Mouse (Mus musculus) lung, embryonic 14.5 days (tissue): ENCODE data around the gene Rgs9. TPM values are rescaled to one million over a fixed set of nuclear protein-coding genes. Genes with fewer than 3 reads are reported as not detected.
A peak's percentile ranks its signal among the peaks of the same experiment; 100 is the strongest.

Experiments used
- ATAC-seq: fragments of 200-750 bp; cut with Nextera tagmentation; 2 replicates; pipeline ENCODE4 v1.8.0; 2017; ENCODE audit warnings: mild to moderate bottlenecking, moderate TSS enrichment, moderate library complexity; ENCODE audit not compliant: insufficient read depth
- DNase-seq: peaks from one replicate; pipeline ENCODE4 v3.0.0-alpha.2; 2015
- H3K27ac ChIP-seq: fragments of 300-500 bp; sonication (generic); 2 replicates; pipeline ENCODE4 v1.5.1; 2014; ENCODE audit warnings: low read depth, mild to moderate bottlenecking, moderate library complexity
- H3K27me3 ChIP-seq: fragments of 300-500 bp; sonication (generic); 2 replicates; pipeline ENCODE4 v1.6.1; 2014; ENCODE audit warnings: low read length, control low read depth; ENCODE audit not compliant: insufficient read depth
- H3K36me3 ChIP-seq: fragments of 300-500 bp; sonication (generic); 2 replicates; pipeline ENCODE4 v1.6.1; 2014; ENCODE audit warnings: control low read depth; ENCODE audit not compliant: insufficient read depth
- H3K4me1 ChIP-seq: fragments of 300-500 bp; sonication (generic); 2 replicates; pipeline ENCODE4 v1.6.1; 2014; ENCODE audit warnings: antibody characterized with exemption, control low read depth; ENCODE audit not compliant: insufficient read depth
- H3K4me2 ChIP-seq: fragments of 300-500 bp; sonication (generic); 2 replicates; pipeline ENCODE4 v1.6.1; 2014; ENCODE audit warnings: mild to moderate bottlenecking
- H3K4me3 ChIP-seq: fragments of 300-500 bp; sonication (generic); 2 replicates; pipeline ENCODE4 v1.5.1; 2014; ENCODE audit warnings: low read depth, low read length
- H3K9ac ChIP-seq: fragments of 300-500 bp; sonication (generic); 2 replicates; pipeline ENCODE4 v1.6.1; 2014
- H3K9me3 ChIP-seq: fragments of 300-500 bp; sonication (generic); 2 replicates; pipeline ENCODE4 v1.6.1; 2016; ENCODE audit warnings: low read depth, low read length, control low read depth
- CTCF ChIP-seq: IDR thresholded peaks from 2 replicates; pipeline ENCODE4 v1.5.1; 2016; ENCODE audit warnings: antibody characterized with exemption, low read depth
- WGBS: fragments of 180-500 bp; shearing (Covaris S2); extraction: QIAGEN DNeasy Blood & Tissue Kit; methylation state at CpG from one replicate; pipeline ENCODE4 v1.1.7; 2014; 5-methylcytosine and 5-hydroxymethylcytosine counted together
- polyA plus RNA-seq: library from polyadenylated mRNA; unstranded; fragments of >200 nt; fragmentation: Nextera tagmentation; extraction: Ambion mirVana; gene quantifications from 2 replicates; pipeline ENCODE4 v1.2.1, GENCODE M21; 2014

The Rgs9 gene
- polyA plus RNA-seq, 1 experiment from 2014 or later, result 1.5 TPM

GRCm38 (mm10) chr11:109244635-109245360, 53.1 kb downstream of the Rgs9 start:
- peak; percentile 71 for ATAC-seq
- peak; percentile 92 for DNase-seq
- Histone ChIP-seq H3K9ac (no peak overlapping the region), H3K27ac (no peak overlapping the region), H3K4me3 (no peak overlapping the region), H3K4me1 (no peaks in the 10 kb centered on the region), H3K9me3 (no peaks in the 10 kb centered on the region), H3K36me3 (no peaks in the 10 kb centered on the region), H3K27me3 (no peaks in the 10 kb centered on the region), H3K4me2 (peak overlapping the region; percentile 47)
- 24% methylated on average over 23 of the region's 23 CpGs for WGBS
- TF ChIP-seq CTCF, result peak; percentile 82

- DNase-seq (peak; percentile 76), ATAC-seq (no peak)
- Histone ChIP-seq H3K4me2 (no peak overlapping the region), H3K4me3 (no peak overlapping the region), H3K27ac (no peak overlapping the region), H3K9me3 (no peaks in the 10 kb centered on the region), H3K27me3 (no peaks in the 10 kb centered on the region), H3K36me3 (no peaks in the 10 kb centered on the region), H3K9ac (no peak overlapping the region), H3K4me1 (no peaks in the 10 kb centered on the region)
- 54% methylated on average over 4 of the region's 4 CpGs for WGBS
- TF ChIP-seq CTCF, result no peak
Measured at GRCm38 (mm10) chr11:109240126-109240525, 57.8 kb downstream of the Rgs9 start.

- no peak overlapping the region for H3K27ac ChIP-seq
- H3K36me3 ChIP-seq, result no peaks in the 10 kb centered on the region
- H3K9ac ChIP-seq, result no peak overlapping the region
- ATAC-seq (no peak), DNase-seq (no peak)
- no peaks in the 10 kb centered on the region for H3K27me3 ChIP-seq
- no peaks in the 10 kb centered on the region for H3K4me1 ChIP-seq
- WGBS, result 76% methylated on average over 6 of the region's 6 CpGs
- TF ChIP-seq CTCF, result no peak
- H3K9me3 ChIP-seq, result no peaks in the 10 kb centered on the region
- H3K4me3 ChIP-seq, result no peak overlapping the region
- H3K4me2 ChIP-seq, result no peak overlapping the region
Measured at GRCm38 (mm10) chr11:109238671-109239070, 59.3 kb downstream of the Rgs9 start.

- H3K4me2 ChIP-seq, result no peak overlapping the region
- no peaks in the 10 kb centered on the region for H3K36me3 ChIP-seq
- no peak overlapping the region for H3K4me3 ChIP-seq
- no peaks in the 10 kb centered on the region for H3K4me1 ChIP-seq
- H3K9ac ChIP-seq, result no peak overlapping the region
- no peaks in the 10 kb centered on the region for H3K9me3 ChIP-seq
- ATAC-seq (no peak), DNase-seq (no peak)
- H3K27ac ChIP-seq, result no peak overlapping the region
- TF ChIP-seq CTCF, result no peak
- WGBS, result 62% methylated on average over 8 of the region's 8 CpGs
- H3K27me3 ChIP-seq, result no peaks in the 10 kb centered on the region
Measured at GRCm38 (mm10) chr11:109237796-109238195, 60.1 kb downstream of the Rgs9 start.

- H3K4me1 ChIP-seq, result no peaks in the 10 kb centered on the region
- no peaks in the 10 kb centered on the region for H3K27me3 ChIP-seq
- H3K9me3 ChIP-seq, result no peaks in the 10 kb centered on the region
- no peak for DNase-seq
- 72% methylated on average over 3 of the region's 3 CpGs for WGBS
- H3K4me3 ChIP-seq, result no peak overlapping the region
- ATAC-seq, result no peak
- TF ChIP-seq CTCF, result no peak
- H3K4me2 ChIP-seq, result no peak overlapping the region
- H3K9ac ChIP-seq, result no peak overlapping the region
- H3K36me3 ChIP-seq, result no peaks in the 10 kb centered on the region
- no peak overlapping the region for H3K27ac ChIP-seq
Measured at GRCm38 (mm10) chr11:109233627-109234026, 64.3 kb downstream of the Rgs9 start.

- no peak for ATAC-seq
- H3K27ac ChIP-seq, result no peak overlapping the region
Measured at GRCm38 (mm10) chr11:109232811-109233210, 65.1 kb downstream of the Rgs9 start.

GRCm38 (mm10) chr11:109227139-109227538, 70.8 kb downstream of the Rgs9 start:
- no peak for DNase-seq
- 72% methylated on average over 12 of the region's 12 CpGs for WGBS
- TF ChIP-seq CTCF, result no peak
- H3K9me3 ChIP-seq, result no peaks in the 10 kb centered on the region
- H3K27ac ChIP-seq, result no peak overlapping the region
- H3K4me2 ChIP-seq, result no peak overlapping the region
- no peak overlapping the region for H3K4me3 ChIP-seq
- no peaks in the 10 kb centered on the region for H3K36me3 ChIP-seq
- no peaks in the 10 kb centered on the region for H3K4me1 ChIP-seq
- H3K27me3 ChIP-seq, result no peaks in the 10 kb centered on the region
- H3K9ac ChIP-seq, result no peak overlapping the region
- ATAC-seq, result no peak

More at GRCm38 (mm10) chr11:109232811-109233210, 65.1 kb downstream of the Rgs9 start:
- 61% methylated on average over 6 of the region's 6 CpGs for WGBS
- no peaks in the 10 kb centered on the region for H3K9me3 ChIP-seq
- no peak overlapping the region for H3K9ac ChIP-seq
- no peak for DNase-seq
- H3K4me2 ChIP-seq, result no peak overlapping the region
- H3K4me3 ChIP-seq, result no peak overlapping the region
- TF ChIP-seq CTCF, result no peak
- no peaks in the 10 kb centered on the region for H3K4me1 ChIP-seq
- H3K36me3 ChIP-seq, result no peaks in the 10 kb centered on the region
- H3K27me3 ChIP-seq, result no peaks in the 10 kb centered on the region
